Mouse (Mus musculus) kidney, embryonic 15.5 days (tissue): ENCODE data around the gene Hps5. TPM values are rescaled to one million over a fixed set of nuclear protein-coding genes. Genes with fewer than 3 reads are reported as not detected.
A peak's percentile ranks its signal among the peaks of the same experiment; 100 is the strongest.

Experiments
- ATAC-seq: fragments of 200-750 bp; cut with Nextera tagmentation; replicated peaks from 2 replicates; pipeline ENCODE4 v1.8.0; 2017; ENCODE audit warnings: moderate TSS enrichment; ENCODE audit not compliant: low FRiP score
- H3K27ac ChIP-seq: fragments of 300-500 bp; sonication (generic); 2 replicates; pipeline ENCODE4 v1.5.1; 2015; ENCODE audit warnings: mild to moderate bottlenecking, inconsistent platforms
- H3K27me3 ChIP-seq: fragments of 300-500 bp; sonication (generic); 2 replicates; pipeline ENCODE4 v1.6.1; 2015; ENCODE audit warnings: inconsistent platforms
- H3K36me3 ChIP-seq: fragments of 300-500 bp; sonication (generic); 2 replicates; pipeline ENCODE4 v1.6.1; 2015; ENCODE audit warnings: inconsistent platforms
- H3K4me1 ChIP-seq: fragments of 300-500 bp; sonication (generic); 2 replicates; pipeline ENCODE4 v1.6.1; 2015; ENCODE audit warnings: inconsistent platforms
- H3K4me2 ChIP-seq: fragments of 300-500 bp; sonication (generic); 2 replicates; pipeline ENCODE4 v1.6.1; 2015; ENCODE audit warnings: moderate library complexity, mild to moderate bottlenecking, inconsistent platforms
- H3K4me3 ChIP-seq: fragments of 300-500 bp; sonication (generic); replicated peaks from 2 replicates; pipeline ENCODE4 v1.5.1; 2015; ENCODE audit warnings: mild to moderate bottlenecking, inconsistent platforms
- H3K9ac ChIP-seq: fragments of 300-500 bp; sonication (generic); 2 replicates; pipeline ENCODE4 v1.6.1; 2015; ENCODE audit warnings: mild to moderate bottlenecking, inconsistent platforms
- H3K9me3 ChIP-seq: fragments of 300-500 bp; sonication (generic); replicated peaks from 2 replicates; pipeline ENCODE4 v1.6.1; 2016; ENCODE audit warnings: inconsistent platforms
- WGBS: fragments of 180-500 bp; shearing (Covaris S2); methylation state at CpG from one replicate; pipeline ENCODE4 v1.1.7; 2015; ENCODE audit warnings: mixed read lengths; 5-methylcytosine and 5-hydroxymethylcytosine counted together
- polyA plus RNA-seq: library from polyadenylated mRNA; unstranded; fragments of >200 nt; fragmentation: Nextera tagmentation; extraction: Ambion mirVana; gene quantifications from 2 replicates; pipeline ENCODE4 v1.2.1, GENCODE M21; 2015

Hps5 gene
- polyA plus RNA-seq, 1 experiment from 2014 or later, result 31.5 TPM

DNA sequence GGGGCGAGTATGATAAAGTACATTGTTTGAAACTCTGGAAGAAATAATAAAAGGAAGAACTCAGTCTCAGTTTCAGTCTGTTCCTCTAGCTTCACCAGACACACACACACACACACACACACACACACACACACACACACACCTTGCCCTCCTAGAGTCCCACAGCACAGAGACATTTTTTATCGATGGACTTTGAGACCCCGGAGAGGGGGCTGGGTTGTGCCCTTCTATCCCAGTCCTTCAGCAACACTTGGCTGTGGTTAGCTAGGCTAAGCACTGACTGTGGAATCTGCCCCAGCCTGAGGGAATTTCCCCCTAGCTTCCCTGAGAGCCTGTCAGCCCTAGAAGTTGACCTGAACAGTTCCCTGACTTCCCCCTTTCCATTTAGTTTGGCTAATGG, 72.0 kb downstream of the Hps5 start:
- Histone ChIP-seq H3K36me3 (no peaks in the 10 kb centered on the region), H3K27ac (peak overlapping the region; percentile 29), H3K27me3 (no peaks in the 10 kb centered on the region), H3K4me1 (peaks cover 9% of the 10 kb centered on the region; the same call in 1 of the 2 replicates), H3K4me3 (no peak overlapping the region), H3K9me3 (no peaks in the 10 kb centered on the region), H3K4me2 (no peak overlapping the region), H3K9ac (no peak overlapping the region)
- peak; percentile 22; the same call in 1 of the 2 replicates for ATAC-seq
- WGBS, result 68% methylated on average over 3 of the region's 3 CpGs

DNA sequence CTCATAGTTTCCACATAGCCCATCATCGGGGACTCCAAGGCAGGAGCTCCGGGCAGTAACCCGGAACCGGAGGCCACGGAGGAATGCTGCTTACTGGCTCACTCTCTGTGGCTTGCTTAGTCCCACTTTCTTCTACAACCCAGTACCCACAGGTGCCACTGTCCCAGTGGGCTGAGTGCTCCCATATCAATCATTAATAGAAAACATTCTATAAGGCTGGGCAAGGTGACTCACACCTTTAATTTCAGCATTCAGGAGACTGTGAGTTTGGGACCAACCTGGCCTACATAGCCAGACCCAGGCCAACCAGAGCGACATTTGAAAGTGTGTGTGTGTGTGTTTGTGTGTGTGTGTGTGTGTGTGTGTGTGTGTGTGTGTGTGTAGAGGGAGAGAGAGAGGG, 72.5 kb downstream of the Hps5 start:
- WGBS, result 84% methylated on average over 6 of the region's 6 CpGs
- ATAC-seq, result no peak
- H3K4me2 ChIP-seq, result no peak overlapping the region
- H3K4me3 ChIP-seq, result no peak overlapping the region
- peaks cover 9% of the 10 kb centered on the region; the same call in 1 of the 2 replicates for H3K4me1 ChIP-seq
- H3K9me3 ChIP-seq, result no peaks in the 10 kb centered on the region
- H3K27me3 ChIP-seq, result no peaks in the 10 kb centered on the region
- H3K9ac ChIP-seq, result no peak overlapping the region
- no peaks in the 10 kb centered on the region for H3K36me3 ChIP-seq
- H3K27ac ChIP-seq, result no peak overlapping the region

DNA sequence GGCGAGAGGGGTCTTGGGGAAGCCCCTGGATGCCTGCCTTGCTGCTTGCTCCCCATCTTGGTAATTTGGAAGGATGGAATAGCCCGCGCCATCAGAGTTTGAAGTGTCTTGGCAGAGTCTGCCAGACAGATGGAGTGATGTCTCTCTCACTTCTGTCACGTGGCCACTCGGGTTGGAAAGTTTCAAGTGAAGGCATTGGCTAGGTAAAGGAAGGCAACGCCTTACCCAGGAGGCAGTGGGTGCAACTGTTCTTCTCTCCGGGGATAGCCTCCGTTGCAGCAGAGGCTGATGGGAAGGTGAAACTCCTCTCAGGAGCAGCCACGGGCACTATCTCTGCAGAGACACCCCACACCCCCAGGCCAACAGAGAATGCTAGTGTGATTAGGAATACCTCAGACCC, 75.4 kb downstream of the Hps5 start:
- Histone ChIP-seq H3K4me3 (no peak overlapping the region), H3K27ac (no peak overlapping the region), H3K4me2 (no peak overlapping the region), H3K9ac (no peak overlapping the region), H3K36me3 (no peaks in the 10 kb centered on the region), H3K4me1 (peaks cover 9% of the 10 kb centered on the region; the same call in 1 of the 2 replicates), H3K27me3 (peaks cover 4% of the 10 kb centered on the region; the same call in 1 of the 2 replicates), H3K9me3 (no peaks in the 10 kb centered on the region)
- WGBS, result 82% methylated on average over 9 of the region's 9 CpGs
- ATAC-seq, result no peak

- Histone ChIP-seq H3K4me3 (no peak overlapping the region), H3K4me1 (peaks cover 9% of the 10 kb centered on the region; the same call in 1 of the 2 replicates), H3K9ac (no peak overlapping the region), H3K4me2 (no peak overlapping the region), H3K36me3 (no peaks in the 10 kb centered on the region), H3K27ac (no peak overlapping the region), H3K9me3 (no peaks in the 10 kb centered on the region), H3K27me3 (peaks cover 4% of the 10 kb centered on the region; the same call in 1 of the 2 replicates)
- 83% methylated on average over 7 of the region's 7 CpGs for WGBS
- no peak for ATAC-seq
These were observed 76.3 kb downstream of the Hps5 start for GRCm38 (mm10) chr7:46719526-46719925.

DNA sequence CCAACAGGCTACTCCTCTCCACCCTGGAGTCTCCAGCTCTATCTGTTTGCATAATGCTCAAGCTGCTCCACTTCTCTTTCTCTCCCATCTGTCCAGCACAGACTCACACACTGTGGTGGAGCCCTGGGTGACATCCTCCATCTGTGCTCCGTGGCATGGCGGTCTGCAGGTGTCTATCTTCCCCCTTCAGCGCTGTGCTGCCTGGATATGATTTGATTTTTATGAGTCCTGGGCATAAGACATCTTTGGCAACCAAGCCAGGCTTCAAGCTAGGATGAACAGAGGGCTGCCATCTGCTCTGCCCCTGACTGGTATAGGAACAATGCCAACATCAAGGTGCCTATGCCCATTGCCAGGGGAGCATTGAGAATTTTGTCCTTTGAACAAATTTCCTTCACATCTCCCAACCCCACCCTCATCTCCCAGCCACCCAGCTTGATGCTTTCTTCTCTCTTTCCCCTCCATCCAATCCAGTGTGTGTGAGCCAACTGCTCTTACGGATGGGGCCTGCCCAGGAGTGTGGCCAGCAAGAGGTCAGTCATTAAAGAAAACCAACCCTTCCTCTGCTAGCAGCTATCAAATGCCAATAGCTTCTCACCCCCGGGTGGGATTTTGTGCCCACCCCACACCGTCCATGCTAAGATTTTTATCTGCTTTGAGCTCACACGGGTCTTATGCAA, 77.1 kb downstream of the Hps5 start:
- no peak for ATAC-seq
- H3K27me3 ChIP-seq, result peaks cover 4% of the 10 kb centered on the region; the same call in 1 of the 2 replicates

DNA sequence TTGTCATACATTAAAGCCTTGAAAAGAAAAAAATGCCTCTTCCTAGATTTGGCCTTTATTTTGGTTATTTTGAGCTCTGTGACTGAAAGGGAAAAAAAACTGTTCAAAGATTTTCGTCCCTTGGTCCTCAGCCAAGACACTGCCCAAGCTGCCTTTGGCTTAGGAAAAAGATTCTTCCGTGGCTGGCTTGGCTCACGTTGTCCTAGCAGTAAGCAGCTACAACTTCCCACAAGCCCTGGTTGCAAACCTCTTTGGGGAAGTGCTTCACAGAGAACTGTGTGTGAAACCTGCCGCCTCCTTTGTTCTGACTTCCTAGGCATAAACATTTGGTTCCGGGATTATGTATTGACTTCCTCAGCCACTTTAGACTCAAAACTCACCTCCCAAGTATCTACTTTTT, 79.0 kb downstream of the Hps5 start:
- H3K4me2 ChIP-seq, result no peak overlapping the region
- H3K9ac ChIP-seq, result no peak overlapping the region
- no peak overlapping the region for H3K4me3 ChIP-seq
- peaks cover 4% of the 10 kb centered on the region; the same call in 1 of the 2 replicates for H3K27me3 ChIP-seq
- WGBS, result 45% methylated on average over 5 of the region's 5 CpGs
- H3K36me3 ChIP-seq, result no peaks in the 10 kb centered on the region
- no peak for ATAC-seq
- no peak overlapping the region for H3K27ac ChIP-seq
- no peaks in the 10 kb centered on the region for H3K4me1 ChIP-seq
- H3K9me3 ChIP-seq, result no peaks in the 10 kb centered on the region

More for the DNA sequence above, 77.1 kb downstream of the Hps5 start:
- Histone ChIP-seq H3K4me2 (no peak overlapping the region), H3K4me1 (peaks cover 5% of the 10 kb centered on the region; the same call in 1 of the 2 replicates), H3K36me3 (no peaks in the 10 kb centered on the region), H3K9me3 (no peaks in the 10 kb centered on the region), H3K4me3 (no peak overlapping the region), H3K27ac (no peak overlapping the region), H3K9ac (no peak overlapping the region)
- 78% methylated on average over 7 of the region's 7 CpGs for WGBS

DNA sequence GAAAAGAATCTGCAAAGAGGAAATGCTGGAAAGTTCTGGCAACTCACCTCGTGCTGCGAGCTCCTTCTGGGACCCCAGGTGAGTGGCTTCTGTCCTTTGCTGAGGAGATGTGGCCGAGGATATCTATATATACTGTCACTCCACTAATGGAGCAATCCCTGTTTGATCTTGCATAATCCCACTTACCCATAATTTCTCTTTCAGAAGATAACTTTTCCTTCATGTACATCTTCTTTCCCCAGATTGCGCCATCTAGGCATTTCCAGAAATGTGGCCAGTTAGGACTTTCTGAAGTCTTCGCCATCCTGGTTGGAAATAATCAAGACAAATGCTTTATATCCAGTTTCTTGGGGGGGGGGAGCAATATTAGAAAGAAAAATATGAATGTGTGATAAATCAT, 80.3 kb downstream of the Hps5 start, which contains the start of gene Saa3:
Saa3 (minus strand) TSS at position 101 of the 400 bp plus-strand sequence.
- Histone ChIP-seq H3K9ac (no peak within 1 kb of the TSS), H3K27me3 (peaks cover 4% of the 10 kb centered on the region; the same call in 1 of the 2 replicates), H3K27ac (no peak within 1 kb of the TSS), H3K4me2 (no peak within 1 kb of the TSS), H3K36me3 (no peaks in the 10 kb centered on the region), H3K4me1 (no peaks in the 10 kb centered on the region), H3K4me3 (no peak within 1 kb of the TSS), H3K9me3 (no peaks in the 10 kb centered on the region)
- ATAC-seq, result no peak
- 88% methylated on average over 5 of the region's 5 CpGs for WGBS

- Histone ChIP-seq H3K4me1 (peaks cover 2% of the 10 kb centered on the region), H3K27ac (no peak overlapping the region), H3K4me2 (no peak overlapping the region), H3K36me3 (no peaks in the 10 kb centered on the region), H3K27me3 (peaks cover 4% of the 10 kb centered on the region; the same call in 1 of the 2 replicates), H3K9me3 (no peaks in the 10 kb centered on the region), H3K9ac (no peak overlapping the region), H3K4me3 (no peak overlapping the region)
- no peak for ATAC-seq
- WGBS, result 32% methylated on average over 6 of the region's 6 CpGs
These were observed 81.3 kb downstream of the Hps5 start for GRCm38 (mm10) chr7:46714518-46714917.

DNA sequence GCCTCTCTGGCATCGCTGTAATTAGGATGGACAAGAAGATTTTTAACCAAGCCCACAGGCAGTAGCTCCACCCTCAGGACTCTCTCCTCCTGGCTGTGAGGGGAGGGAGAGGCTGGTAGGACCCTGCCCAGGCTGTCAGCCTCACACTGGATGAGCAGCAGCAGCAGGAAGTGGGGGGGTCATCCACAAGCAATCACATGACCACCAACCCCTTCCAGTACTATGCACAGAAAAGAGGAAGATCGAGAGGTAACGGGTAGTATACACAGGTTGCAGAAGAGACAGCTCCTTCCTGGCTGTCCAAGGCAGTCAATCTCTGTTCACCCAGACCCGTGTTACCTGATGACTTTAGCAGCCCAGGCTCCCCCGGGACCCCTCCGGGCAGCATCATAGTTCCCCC, 83.6 kb downstream of the Hps5 start:
- no peaks in the 10 kb centered on the region for H3K9me3 ChIP-seq
- no peak overlapping the region for H3K4me2 ChIP-seq
- WGBS, result 69% methylated on average over 6 of the region's 6 CpGs
- H3K36me3 ChIP-seq, result peaks cover 13% of the 10 kb centered on the region
- H3K27me3 ChIP-seq, result peaks cover 4% of the 10 kb centered on the region; the same call in 1 of the 2 replicates
- no peak overlapping the region for H3K27ac ChIP-seq
- H3K4me3 ChIP-seq, result no peak overlapping the region
- ATAC-seq, result no peak
- no peak overlapping the region for H3K9ac ChIP-seq
- H3K4me1 ChIP-seq, result peaks cover 7% of the 10 kb centered on the region

Other genes starting within 250 kb of the Hps5 start
- gene Sergef, start 156.3 kb downstream of the Hps5 start, polyA plus RNA-seq, result 13.9 and 16.4 TPM in 2 replicates
- gene Tph1, start 123.5 kb downstream of the Hps5 start, polyA plus RNA-seq, result 1.7 and 2.0 TPM in 2 replicates
- gene Saal1, start 85.4 kb downstream of the Hps5 start, polyA plus RNA-seq, result 32.6 and 33.6 TPM in 2 replicates
- 0.42 and 0.55 TPM in 2 replicates for gene Saa3, start 80.4 kb downstream of the Hps5 start, polyA plus RNA-seq
- gene Saa4, start 63.5 kb downstream of the Hps5 start, polyA plus RNA-seq, result 0.23 TPM in 1 of 2 replicates, not detected in the other
- 2.6 and 2.9 TPM in 2 replicates for gene Saa1, start 53.1 kb downstream of the Hps5 start, polyA plus RNA-seq
- 0.68 TPM in 1 of 2 replicates, not detected in the other for gene Saa2, start 44.3 kb downstream of the Hps5 start, polyA plus RNA-seq
- 42.3 and 43.8 TPM in 2 replicates for gene Gtf2h1, start within 50 bp of the Hps5 start, polyA plus RNA-seq
- 1,596 and 1,620 TPM in 2 replicates for gene Ldha, start 45.4 kb upstream of the Hps5 start, polyA plus RNA-seq
- 0.12 TPM in 1 of 2 replicates, not detected in the other for gene Ldhc, start 65.1 kb upstream of the Hps5 start, polyA plus RNA-seq
- gene Tsg101, start 123.9 kb upstream of the Hps5 start, polyA plus RNA-seq, result 177 and 180 TPM in 2 replicates
- 11.7 and 12.4 TPM in 2 replicates for gene Uevld, start 162.5 kb upstream of the Hps5 start, polyA plus RNA-seq
- not detected in 2 replicates for gene Gm9999, start 187.5 kb upstream of the Hps5 start, polyA plus RNA-seq
- gene Spty2d1, start 212.3 kb upstream of the Hps5 start, polyA plus RNA-seq, result 18.8 and 19.4 TPM in 2 replicates